Mouse (Mus musculus) urinary bladder, postnatal 25 days (tissue): ENCODE data around the gene Ccdc106.
"Not testable (repeated sequence)": the region's sequence is repeated elsewhere in the genome, so short reads cannot be mapped to it uniquely, and the experiment has no call there.

Source experiments
- DNase-seq: peaks from one replicate; pipeline ENCODE4 v3.0.0; 2022; ENCODE audit warnings: low spot score

Ccdc106 gene

DNA sequence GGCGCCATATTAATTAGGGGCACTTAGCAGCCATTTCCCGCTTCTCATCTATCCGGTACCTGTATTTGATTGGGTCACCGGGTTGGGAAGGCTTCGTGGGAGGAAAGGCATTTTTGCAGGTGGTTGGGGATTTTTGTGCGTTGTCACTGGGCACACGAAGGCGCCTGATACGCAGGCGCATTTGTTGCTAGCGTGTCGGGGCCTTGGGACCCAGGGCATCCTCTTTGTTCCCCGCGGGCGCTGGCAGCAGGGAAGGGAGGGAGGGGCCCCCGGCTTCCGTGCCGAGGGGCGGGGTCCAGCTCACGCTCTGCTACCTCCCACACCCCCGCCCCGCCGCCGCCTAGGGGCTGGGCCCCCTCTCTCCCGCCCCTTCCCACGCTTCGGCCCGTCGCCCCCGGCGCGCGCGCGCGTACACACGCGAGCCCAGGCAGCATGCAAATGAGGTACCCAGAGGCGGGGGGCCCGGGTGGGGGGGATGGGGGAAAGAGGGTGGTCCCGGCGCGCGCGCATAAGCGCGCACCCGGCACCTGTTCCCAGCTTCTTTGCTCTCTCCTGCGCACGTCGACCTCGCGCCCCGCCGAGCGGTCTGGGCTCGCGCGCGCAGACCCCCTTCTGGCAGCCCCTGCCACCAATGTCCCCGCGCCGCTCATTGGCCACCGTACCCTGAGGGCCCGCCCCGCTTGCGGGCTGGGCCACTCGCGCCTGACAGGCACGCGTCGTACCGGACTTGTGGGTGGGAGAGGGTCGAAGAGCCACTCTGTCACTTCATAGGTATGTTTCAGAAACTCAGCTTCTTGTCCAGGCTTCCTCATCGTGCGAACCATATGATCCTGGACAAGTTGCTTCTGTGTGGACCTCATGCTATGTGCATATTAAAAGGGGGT is 5.0 kb upstream of the Ccdc106 start, which contains the start of gene Gm44973:
Gene Gm44973, plus strand, starts transcription at position 379 of the 884 bp plus-strand sequence.
- DNase-seq: peak; percentile 89

DNA sequence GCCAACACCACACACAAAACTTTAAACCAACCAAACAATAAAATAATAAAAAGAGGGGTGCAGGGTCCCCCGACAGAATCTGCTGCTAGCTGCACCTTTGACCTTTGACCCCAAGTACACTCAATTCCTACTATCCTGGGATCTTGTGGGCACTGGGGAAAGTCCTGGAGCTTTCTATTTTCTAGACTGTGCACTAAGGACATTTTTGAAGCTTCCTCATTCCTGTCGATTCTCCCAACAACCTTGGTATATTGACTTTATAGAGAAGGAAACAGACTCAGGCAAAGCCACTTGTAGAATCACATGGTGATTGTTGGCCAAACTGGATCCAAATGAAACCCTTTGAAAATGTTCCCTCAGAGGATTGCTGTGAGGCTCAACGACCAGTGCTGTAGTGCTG is 4.3 kb upstream of the Ccdc106 start:
- no peak for DNase-seq

DNA sequence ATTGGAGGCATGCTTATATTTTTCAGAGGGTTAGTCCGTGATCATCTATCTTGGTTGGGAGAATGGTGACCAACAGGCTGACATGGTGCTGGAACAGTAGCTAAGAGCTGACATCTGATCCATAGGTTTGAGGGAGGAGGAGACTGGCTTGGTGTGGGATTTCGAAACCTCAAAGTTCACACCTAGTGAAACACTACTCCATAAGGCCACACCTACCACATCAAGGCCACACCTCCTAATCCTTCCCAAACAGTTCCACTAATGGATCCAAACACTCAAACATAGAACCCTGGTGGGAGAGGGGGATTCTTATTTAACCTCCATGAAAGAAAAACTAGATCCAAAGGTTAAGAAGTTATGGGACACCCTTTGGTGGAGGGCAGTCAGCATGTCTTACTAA is 3.4 kb upstream of the Ccdc106 start:
- no peak for DNase-seq

DNA sequence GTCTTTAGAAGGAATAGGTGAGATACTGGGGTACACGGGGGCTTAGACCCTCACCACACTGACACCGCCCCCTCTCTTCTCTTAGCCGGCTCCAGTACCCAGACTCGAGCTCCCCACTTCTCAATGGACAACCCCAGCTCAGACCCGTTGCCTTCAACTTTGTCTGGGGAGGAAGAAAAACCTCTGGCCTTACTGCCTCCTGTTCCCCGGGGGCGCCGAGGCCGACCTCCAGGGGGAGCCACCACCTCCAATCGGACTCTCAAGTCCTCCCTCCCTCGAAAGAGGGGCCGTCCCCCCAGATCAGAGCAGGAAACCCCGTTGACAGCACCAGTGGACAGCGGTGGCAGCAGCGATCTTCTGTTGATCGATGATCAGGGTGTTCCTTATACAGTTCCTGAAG is 3.0 kb upstream of the Ccdc106 start:
- no peak for DNase-seq

DNA sequence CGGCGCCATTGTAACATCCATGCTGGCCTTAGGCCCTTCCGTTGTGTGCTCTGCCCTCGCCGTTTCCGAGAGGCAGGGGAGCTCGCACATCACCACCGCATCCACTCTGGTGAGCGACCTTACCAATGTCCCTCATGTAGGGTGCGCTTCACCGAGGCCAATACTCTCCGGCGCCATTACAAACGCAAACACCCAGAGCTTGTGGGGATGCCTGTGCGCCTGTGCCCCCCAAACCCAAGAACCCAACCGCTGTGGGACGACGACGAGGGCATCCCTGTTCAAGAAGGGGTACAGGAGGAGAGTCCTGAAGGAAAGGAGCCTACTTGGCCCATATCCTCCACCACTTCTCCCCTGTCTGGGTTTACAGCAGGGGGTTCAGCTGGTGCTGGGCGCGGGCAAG is 2.4 kb upstream of the Ccdc106 start:
- DNase-seq: no peak

DNA sequence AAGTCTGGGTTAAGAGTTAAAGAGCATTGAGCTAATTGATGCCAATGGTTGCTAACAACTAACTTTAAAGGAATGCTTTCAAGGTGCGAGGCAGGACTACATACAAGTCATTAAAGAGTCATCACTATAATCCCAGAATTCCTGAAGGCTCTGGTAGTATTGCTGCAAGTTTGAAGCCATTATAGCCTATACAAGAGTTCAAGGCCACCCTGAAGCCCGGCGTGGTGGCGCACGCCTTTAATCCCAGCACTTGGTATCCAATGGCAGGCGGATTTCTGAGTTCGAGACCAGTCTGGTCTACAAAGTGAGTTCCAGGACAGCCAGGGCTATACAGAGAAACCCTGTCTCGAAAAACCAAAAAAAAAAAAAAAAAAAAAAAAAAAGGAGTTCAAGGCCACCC is 777 bp upstream of the Ccdc106 start:
- not testable (repeated sequence) for DNase-seq

DNA sequence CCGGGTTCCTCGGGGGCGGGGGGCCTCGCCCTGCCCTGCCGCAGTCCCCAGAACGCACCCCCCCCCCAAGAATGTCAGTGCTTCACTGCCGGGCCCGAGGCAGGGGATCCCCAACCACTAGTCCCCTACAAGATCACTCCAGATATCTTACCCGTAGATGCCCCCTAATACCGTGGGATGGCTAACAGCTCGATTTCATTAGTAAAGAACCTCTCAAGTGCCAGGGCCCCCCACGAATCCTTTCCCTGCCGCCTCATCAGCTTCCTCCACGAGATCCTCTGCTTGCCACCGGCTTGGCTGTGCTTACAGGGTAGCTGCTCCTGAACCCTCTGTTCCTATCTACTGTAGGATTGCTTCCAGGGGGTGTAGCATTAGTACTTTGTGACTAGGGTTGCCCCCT is 332 bp downstream of the Ccdc106 start:
- DNase-seq: peak; percentile 31

DNA sequence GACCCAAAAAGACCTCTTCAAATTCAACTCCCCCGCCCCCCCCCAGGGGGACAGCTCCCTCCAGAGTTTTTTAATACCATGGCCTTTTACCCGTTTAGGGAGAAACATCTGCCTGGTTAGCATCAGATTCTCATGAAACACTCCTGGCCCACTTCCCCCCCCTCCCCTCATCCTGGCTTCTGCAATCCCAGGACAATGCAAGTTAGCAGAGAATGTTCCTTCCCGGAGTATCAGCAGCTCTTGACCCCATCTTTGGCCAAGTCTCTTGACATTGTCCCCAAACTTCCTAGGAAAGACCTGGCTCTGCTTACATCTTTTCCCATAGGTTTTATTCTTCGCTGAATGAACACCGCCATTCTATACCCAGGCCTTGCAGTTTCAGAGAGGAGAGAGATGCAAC is 844 bp downstream of the Ccdc106 start:
- DNase-seq: no peak

DNA sequence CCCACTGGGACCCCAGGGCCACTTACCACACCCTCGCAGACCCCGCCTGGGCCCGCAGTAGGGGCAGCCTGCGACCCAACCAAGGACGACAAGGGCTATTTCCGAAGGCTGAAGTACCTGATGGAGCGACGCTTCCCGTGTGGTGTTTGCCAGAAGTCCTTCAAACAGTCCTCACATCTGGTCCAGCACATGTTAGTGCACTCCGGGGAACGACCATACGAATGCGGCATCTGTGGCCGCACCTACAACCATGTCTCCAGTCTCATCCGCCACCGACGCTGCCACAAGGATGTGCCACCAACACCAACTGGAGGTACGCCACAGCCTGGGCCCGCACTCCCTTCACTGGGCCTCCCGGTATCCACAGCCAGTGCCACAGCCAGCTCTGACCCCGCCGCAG is 9.2 kb downstream of the Ccdc106 start:
- no peak for DNase-seq

DNA sequence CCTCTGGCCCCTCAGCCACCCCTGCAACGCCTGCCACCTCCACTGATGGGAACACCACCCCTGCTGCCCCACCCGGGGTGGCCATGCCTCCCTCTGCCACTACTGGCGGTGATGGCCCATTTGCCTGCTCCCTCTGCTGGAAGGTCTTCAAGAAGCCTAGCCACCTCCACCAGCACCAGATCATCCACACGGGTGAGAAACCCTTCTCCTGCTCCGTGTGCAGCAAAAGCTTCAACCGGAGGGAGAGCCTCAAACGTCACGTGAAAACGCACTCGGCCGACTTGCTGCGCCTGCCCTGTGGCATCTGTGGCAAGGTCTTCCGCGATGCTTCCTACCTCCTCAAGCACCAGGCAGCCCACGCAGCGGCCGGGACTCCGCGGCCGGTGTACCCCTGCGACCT is 9.6 kb downstream of the Ccdc106 start:
- DNase-seq: no peak

DNA sequence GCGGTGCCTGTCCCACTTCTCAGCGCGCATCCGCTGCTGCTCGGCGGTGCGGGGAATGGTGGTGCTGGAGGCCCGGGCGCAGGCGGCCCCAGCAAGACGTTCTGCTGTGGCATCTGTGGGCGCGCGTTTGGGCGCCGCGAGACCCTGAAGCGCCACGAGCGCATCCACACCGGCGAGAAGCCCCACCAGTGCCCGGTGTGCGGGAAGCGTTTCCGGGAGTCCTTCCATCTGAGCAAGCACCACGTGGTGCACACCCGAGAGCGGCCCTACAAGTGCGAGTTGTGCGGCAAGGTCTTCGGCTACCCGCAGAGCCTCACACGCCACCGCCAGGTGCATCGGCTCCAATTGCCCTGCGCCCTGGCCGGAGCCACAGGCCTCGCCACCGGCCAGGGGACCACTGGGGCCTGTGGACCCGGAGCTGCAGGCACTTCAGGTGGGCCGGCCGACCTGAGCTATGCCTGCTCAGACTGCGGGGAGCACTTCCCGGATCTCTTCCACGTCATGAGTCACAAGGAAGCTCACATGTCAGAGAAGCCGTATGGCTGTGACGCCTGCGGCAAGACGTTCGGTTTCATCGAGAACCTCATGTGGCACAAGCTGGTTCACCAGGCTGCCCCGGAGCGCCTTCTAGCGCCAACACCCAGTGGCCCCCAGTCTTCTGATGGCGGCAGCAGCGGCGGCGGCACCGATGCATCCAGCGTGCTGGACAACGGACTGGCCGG is 10.4 kb downstream of the Ccdc106 start:
- no peak for DNase-seq

DNA sequence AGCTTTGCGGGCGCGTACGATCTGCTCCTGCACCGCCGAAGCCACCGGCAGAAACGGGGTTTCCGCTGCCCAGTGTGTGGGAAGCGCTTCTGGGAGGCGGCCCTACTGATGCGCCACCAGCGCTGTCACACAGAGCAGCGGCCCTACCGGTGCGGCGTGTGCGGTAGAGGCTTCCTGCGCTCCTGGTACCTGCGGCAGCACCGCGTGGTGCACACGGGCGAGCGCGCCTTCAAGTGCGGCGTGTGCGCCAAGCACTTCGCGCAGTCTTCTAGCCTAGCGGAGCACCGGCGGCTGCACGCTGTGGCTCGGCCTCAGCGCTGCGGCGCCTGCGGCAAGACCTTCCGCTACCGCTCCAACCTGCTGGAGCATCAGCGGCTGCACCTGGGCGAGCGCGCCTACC is 11.1 kb downstream of the Ccdc106 start:
- no peak for DNase-seq

DNA sequence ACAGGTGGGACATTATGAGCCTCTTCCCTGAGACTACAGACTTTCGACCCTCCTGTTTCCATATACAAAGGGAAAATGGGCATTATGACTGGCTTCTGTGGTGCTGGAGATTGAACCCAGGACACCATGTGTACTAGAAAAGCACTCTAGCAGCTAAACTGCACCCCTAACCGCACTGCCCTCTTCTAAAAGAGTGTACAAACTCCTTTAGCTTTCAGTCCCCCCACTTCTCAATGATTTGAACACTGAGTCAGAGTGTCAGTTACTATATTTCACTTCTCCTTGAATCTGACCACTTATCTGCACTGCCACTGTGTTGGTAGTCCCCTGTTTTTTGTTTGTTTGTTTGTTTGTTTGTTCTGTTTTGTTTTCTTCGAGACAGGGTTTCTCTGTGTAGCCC is 13.5 kb downstream of the Ccdc106 start, which contains the start of gene 4632433K11Rik:
Gene 4632433K11Rik, plus strand, starts transcription at position 301 of the 400 bp plus-strand sequence.
- DNase-seq: no peak

DNA sequence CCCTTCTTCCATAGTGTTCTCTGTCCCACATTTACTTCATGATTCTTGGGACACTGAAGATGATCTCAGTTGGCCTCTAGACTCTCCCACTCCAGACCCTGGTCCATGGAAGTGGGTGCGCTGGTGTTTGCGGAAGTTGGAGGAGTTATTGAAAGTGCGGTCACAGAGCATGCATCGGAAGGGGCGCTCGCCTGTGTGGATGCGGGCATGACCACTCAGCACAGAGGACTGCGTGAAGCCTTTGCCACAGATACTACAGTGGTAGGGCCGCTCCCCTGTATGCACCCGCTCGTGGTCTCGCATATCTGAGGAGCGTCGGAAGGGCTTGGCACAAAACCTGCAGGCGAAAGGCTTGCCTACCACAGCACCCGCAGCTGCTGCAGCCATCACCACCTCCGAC is 15.3 kb downstream of the Ccdc106 start:
- DNase-seq: no peak

DNA sequence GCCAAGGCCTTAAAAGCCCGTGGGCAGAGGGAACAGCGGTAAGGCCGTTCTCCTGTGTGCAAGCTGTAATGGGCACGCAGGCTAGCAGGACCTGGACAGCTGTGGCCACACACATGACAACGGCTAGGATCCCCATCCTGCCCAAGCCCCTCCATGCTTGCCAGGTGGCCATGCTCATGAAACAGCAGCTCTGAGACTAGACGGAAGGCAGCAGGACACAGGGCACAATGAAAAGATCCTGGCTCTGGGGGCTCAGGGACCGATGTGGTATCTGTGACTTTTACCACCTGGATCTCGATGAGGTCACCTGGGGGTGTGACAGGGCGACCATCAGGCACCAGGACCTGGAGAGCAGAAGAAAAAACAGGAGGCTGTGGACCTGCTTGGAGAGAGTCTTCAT is 15.8 kb downstream of the Ccdc106 start:
- DNase-seq: no peak

DNA sequence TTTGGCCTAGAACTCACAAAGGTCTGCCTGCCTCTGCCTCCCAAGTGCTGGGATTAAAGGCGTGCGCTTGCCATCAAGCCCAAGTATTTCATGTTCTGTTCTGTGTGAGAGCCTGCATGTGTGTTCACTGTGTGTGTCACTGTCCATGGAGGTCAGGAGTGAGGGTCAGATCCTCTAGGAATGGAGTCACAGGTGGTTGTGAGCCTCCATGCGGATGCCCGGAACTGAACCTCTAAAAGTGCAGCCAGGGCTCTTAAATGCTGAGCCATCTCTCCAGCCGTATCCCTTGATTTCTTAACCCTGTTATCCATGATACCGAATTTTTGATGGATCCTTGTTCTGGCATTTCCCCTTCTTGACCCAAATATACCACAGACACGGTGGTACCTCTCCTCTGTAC is 16.7 kb downstream of the Ccdc106 start:
- no peak for DNase-seq

DNA sequence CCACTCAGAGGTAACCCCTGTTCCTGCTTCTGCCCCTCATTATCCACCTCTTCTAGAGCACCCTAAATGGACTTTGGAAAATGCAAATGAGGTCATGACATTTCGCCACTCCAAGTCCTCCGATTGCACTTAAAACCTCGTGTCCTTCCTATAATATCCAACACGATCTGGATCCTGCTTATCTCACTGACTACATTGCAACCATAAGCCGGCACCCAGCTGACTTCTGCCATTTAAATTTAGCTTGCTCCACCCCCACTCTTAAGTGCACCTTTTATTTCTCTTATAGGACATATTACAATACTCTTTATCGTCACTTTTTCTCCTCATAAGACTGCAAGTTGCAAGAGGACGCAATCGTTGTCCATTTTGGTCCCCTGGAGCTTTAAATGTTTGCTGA is 17.1 kb downstream of the Ccdc106 start:
- no peak for DNase-seq

DNA sequence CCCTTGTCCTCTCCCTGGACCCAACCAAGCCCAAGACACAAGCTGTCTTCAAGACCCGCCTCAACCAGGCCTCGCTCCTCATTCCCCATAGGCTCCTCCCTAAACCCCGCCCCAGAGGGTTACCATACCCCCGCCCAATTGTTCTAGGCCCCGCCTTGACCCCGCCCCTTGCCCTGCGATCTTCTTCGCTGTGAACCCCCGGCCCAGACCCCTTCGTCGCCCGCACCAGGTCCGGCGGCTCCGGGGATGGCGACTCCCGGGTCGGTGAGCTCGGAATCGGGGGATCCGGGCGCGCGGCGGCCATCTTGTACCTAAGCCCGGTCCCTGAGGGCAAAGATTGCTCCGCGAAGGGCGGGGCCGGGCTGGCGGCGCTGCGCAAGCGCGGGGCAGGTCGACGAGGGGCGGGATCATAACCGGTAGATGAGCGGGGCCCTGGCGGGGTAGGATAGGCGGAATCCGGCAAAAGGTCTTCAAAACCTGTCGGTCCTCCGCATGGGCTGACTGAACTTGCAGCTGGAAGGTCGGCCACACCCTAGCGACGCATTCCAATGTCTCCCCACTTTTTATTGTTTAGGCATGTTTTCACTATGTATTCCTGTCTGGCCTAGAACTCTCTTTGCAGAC is 17.9 kb downstream of the Ccdc106 start, which contains the start of gene Zfp784:
Gene Zfp784, minus strand, starts transcription at position 338 of the 624 bp plus-strand sequence.
- peak; percentile 94 for DNase-seq

DNA sequence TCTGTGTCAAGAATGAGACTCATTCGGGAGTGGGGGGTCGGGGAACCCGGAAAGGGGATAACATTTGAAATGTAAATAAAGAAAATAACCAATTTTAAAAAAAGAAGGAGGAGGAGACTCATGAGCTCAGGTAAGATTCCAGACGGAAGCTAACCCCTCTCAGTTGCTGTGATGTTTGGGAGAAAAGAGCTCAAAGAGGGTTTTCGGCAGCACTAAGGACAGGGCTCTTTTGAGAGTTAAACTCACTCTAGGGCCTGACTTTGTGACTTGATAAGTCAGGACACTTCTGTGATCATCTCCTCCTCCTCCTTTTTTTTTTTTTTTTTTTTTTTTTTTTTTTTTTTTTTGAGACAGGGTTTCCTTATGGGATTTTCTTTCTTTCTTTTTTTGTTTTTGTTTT is 18.6 kb downstream of the Ccdc106 start:
- DNase-seq: no peak

DNA sequence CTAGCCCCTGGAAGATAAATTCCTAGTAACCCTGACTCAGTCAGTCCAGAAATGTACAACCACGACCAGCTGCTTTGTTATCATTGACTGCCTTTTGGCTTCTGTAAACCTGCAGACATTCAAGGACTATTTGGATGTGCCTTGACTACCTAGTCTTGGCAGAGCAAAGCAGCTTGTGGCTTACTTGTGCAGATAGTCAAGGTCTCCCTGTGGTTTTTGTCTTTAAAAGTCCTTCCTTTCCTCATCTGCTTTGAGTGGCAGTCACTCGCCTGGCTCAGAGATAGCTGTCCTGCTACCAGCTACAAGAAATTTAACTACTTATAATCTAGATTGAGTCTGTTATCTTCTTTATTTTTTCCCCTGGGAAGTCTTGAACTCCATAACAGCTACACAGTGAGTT is 24.6 kb downstream of the Ccdc106 start:
- DNase-seq: no peak

DNA sequence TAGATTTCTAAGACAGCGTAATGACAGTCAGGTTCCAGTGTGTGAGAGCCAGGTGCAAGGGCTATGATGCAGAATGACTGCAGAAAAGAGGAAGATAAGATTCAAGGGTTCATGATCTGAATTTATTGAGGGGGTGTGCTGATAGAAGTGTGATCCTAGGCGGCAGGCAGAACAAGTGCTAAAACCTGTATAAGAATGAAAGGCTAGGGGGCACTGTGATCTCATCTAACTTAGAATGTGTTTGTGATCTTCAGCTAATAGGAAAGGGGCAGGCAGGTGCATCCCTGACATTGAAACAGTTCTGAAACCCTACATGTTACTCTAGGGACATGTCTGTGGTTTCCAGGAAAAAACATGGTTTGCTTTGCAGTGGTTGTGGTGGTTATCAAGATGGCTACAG is 25.8 kb downstream of the Ccdc106 start:
- DNase-seq: no peak

DNA sequence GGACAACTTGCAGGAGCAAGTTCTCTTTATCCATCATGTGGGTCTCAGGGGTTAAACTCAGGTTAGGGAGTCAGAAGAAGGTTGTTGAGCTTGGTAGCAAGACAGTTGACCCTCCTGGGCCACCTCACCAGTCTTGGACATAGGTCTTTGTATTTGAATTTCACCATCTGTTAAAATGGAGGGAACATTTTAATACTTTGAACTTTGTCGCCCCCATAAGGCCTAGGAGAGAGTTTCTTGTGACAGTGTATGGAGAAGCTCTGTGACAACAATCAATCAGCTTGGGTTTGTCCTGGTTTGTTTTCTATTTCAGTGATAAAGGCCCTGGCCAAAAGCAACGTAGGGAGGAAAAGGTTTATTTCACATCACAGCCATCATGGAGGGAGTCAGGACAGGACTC is 27.0 kb downstream of the Ccdc106 start:
- no peak for DNase-seq
